Mouse (Mus musculus): ENCODE measurements around the gene Dynlt1b.
"Not testable (repeated sequence)": the region's sequence is repeated elsewhere in the genome, so short reads cannot be mapped to it uniquely, and the experiment has no call there.

Gene Dynlt1b

GRCm38 (mm10) chr17:6422805-6423204 is 7.1 kb upstream of the Dynlt1b start:
- not testable (repeated sequence) for DNase-seq (ENCODE audit: low read depth, low spot score)

GRCm38 (mm10) chr17:6424294-6424980 is 5.5 kb upstream of the Dynlt1b start:
- not testable (repeated sequence) for DNase-seq (ENCODE audit: low read depth, low spot score)

GRCm38 (mm10) chr17:6425325-6425724 is 4.6 kb upstream of the Dynlt1b start:
- not testable (repeated sequence) for DNase-seq (ENCODE audit: low read depth, low spot score)

GRCm38 (mm10) chr17:6426869-6427268 is 3.0 kb upstream of the Dynlt1b start:
- not testable (repeated sequence) for DNase-seq (ENCODE audit: low read depth, low spot score)

GRCm38 (mm10) chr17:6428926-6429325 is 986 bp upstream of the Dynlt1b start:
- not testable (repeated sequence) for DNase-seq (ENCODE audit: low read depth, low spot score)

- DNase-seq (ENCODE audit: low read depth, low spot score), result not testable (repeated sequence)
Measured at GRCm38 (mm10) chr17:6430410-6431001, 594 bp downstream of the Dynlt1b start.

- DNase-seq (ENCODE audit: low read depth, low spot score), result not testable (repeated sequence)
Measured at GRCm38 (mm10) chr17:6432456-6432855, 2.5 kb downstream of the Dynlt1b start.

GRCm38 (mm10) chr17:6433691-6434090 is 3.8 kb downstream of the Dynlt1b start:
- DNase-seq (ENCODE audit: low read depth, low spot score), result not testable (repeated sequence)

GRCm38 (mm10) chr17:6438080-6438479 is 8.2 kb downstream of the Dynlt1b start:
- DNase-seq (ENCODE audit: low read depth, low spot score), result not testable (repeated sequence)

- not testable (repeated sequence) for DNase-seq (ENCODE audit: low read depth, low spot score)
Measured at GRCm38 (mm10) chr17:6439913-6440312, 10.0 kb downstream of the Dynlt1b start.

- DNase-seq (ENCODE audit: low read depth, low spot score), result not testable (repeated sequence)
Measured at GRCm38 (mm10) chr17:6440493-6441077, 10.7 kb downstream of the Dynlt1b start.

GRCm38 (mm10) chr17:6441254-6441653 is 11.3 kb downstream of the Dynlt1b start:
- DNase-seq (ENCODE audit: low read depth, low spot score), result not testable (repeated sequence)

GRCm38 (mm10) chr17:6442513-6442912 is 12.6 kb downstream of the Dynlt1b start:
- DNase-seq (ENCODE audit: low read depth, low spot score), result not testable (repeated sequence)

GRCm38 (mm10) chr17:6445794-6446587 is 16.1 kb downstream of the Dynlt1b start:
- not testable (repeated sequence) for DNase-seq (ENCODE audit: low read depth, low spot score)

GRCm38 (mm10) chr17:6448293-6448692 is 18.4 kb downstream of the Dynlt1b start:
- not testable (repeated sequence) for DNase-seq (ENCODE audit: low read depth, low spot score)

GRCm38 (mm10) chr17:6449166-6449565 is 19.3 kb downstream of the Dynlt1b start:
- DNase-seq (ENCODE audit: low read depth, low spot score), result not testable (repeated sequence)

GRCm38 (mm10) chr17:6451205-6451604 is 21.3 kb downstream of the Dynlt1b start:
- not testable (repeated sequence) for DNase-seq (ENCODE audit: low read depth, low spot score)

- not testable (repeated sequence) for DNase-seq (ENCODE audit: low read depth, low spot score)
Measured at GRCm38 (mm10) chr17:6452689-6453088, 22.8 kb downstream of the Dynlt1b start.

GRCm38 (mm10) chr17:6454703-6455102 is 24.8 kb downstream of the Dynlt1b start:
- not testable (repeated sequence) for DNase-seq (ENCODE audit: low read depth, low spot score)

GRCm38 (mm10) chr17:6455883-6456282 is 26.0 kb downstream of the Dynlt1b start:
- DNase-seq (ENCODE audit: low read depth, low spot score), result not testable (repeated sequence)

GRCm38 (mm10) chr17:6456614-6457402 is 26.9 kb downstream of the Dynlt1b start:
- not testable (repeated sequence) for DNase-seq (ENCODE audit: low read depth, low spot score)

Measured in WW6 (cell line).